Mouse (Mus musculus) forebrain, embryonic 16.5 days (tissue): ENCODE results near the gene Tmx2. TPM values are rescaled to one million over a fixed set of nuclear protein-coding genes. Genes with fewer than 3 reads are reported as not detected.
A peak's percentile ranks its signal among the peaks of the same experiment; 100 is the strongest.

Experiments used
- ATAC-seq: fragments of 200-750 bp; cut with Nextera tagmentation; 2 replicates; pipeline ENCODE4 v1.8.0; 2017; ENCODE audit warnings: mild to moderate bottlenecking, moderate library complexity
- H3K27ac ChIP-seq: fragments of 300-500 bp; sonication (generic); 2 replicates; pipeline ENCODE4 v1.5.1; 2014; ENCODE audit warnings: low read length, control low read depth
- H3K27me3 ChIP-seq: fragments of 300-500 bp; sonication (generic); replicated peaks from 2 replicates; pipeline ENCODE4 v1.6.1; 2014; ENCODE audit warnings: low read length; ENCODE audit not compliant: control insufficient read depth, insufficient read depth
- H3K36me3 ChIP-seq: fragments of 300-500 bp; sonication (generic); 2 replicates; pipeline ENCODE4 v1.6.1; 2014; ENCODE audit not compliant: control insufficient read depth, insufficient read depth
- H3K4me1 ChIP-seq: fragments of 300-500 bp; sonication (generic); replicated peaks from 2 replicates; pipeline ENCODE4 v1.6.1; 2014; ENCODE audit warnings: low read length; ENCODE audit not compliant: control insufficient read depth, insufficient read depth
- H3K4me2 ChIP-seq: fragments of 300-500 bp; sonication (generic); 2 replicates; pipeline ENCODE4 v1.6.1; 2014; ENCODE audit warnings: mild to moderate bottlenecking, low read length, control low read depth
- H3K4me3 ChIP-seq: fragments of 300-500 bp; sonication (generic); replicated peaks from 2 replicates; pipeline ENCODE4 v1.5.1; 2014; ENCODE audit warnings: mild to moderate bottlenecking, low read length, control low read depth
- H3K9ac ChIP-seq: fragments of 300-500 bp; sonication (generic); replicated peaks from 2 replicates; pipeline ENCODE4 v1.6.1; 2014; ENCODE audit warnings: low read depth, low read length, control low read depth
- H3K9me3 ChIP-seq: fragments of 300-500 bp; sonication (generic); 2 replicates; pipeline ENCODE4 v1.6.1; 2016; ENCODE audit warnings: low read length; ENCODE audit not compliant: control insufficient read depth
- WGBS: fragments of 180-500 bp; shearing (Covaris S2); extraction: QIAGEN DNeasy Blood & Tissue Kit; methylation state at CpG from one replicate; pipeline ENCODE4 v1.1.7; 2014; 5-methylcytosine and 5-hydroxymethylcytosine counted together
- polyA plus RNA-seq: library from polyadenylated mRNA; unstranded; fragments of >200 nt; fragmentation: Nextera tagmentation; extraction: Ambion mirVana; gene quantifications from 2 replicates; pipeline ENCODE4 v1.2.1, GENCODE M21; 2015

Tmx2 gene
- polyA plus RNA-seq, 1 experiment from 2014 or later = 231 TPM

DNA sequence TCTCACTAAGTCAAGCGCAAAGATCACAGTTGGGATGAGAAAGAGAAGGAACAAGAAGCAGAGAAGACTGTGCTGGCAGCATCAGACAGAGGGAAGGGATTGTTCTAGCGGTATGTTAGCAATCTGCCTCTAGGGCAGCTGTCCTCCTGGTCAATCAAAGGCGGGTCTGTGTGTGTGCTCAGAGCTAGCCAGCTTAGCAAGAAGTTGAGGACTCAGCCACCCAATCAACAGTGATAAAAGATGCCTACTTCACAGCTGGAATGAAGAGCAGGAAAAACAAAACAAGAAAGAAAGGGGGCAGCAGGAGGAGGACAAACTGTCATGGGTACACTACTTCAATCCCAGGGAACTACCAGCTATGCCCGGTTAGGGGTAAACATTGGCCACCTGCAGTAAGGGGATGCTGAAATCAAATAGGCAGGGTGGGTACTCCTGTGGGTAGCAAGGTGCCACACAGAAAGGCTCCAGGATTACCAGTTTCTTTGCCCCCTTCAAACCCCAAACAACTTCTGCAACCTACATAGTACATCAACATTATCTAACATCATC, 43.9 kb downstream of the Tmx2 start:
- Histone ChIP-seq H3K9ac (peak overlapping the region; percentile 35; the same call in 1 of the 2 replicates), H3K4me3 (no peak overlapping the region), H3K4me1 (peaks cover 43% of the 10 kb centered on the region), H3K4me2 (peak overlapping the region; percentile 11; the same call in 1 of the 2 replicates), H3K27ac (peak overlapping the region; percentile 85), H3K27me3 (no peaks in the 10 kb centered on the region), H3K36me3 (no peaks in the 10 kb centered on the region), H3K9me3 (no peaks in the 10 kb centered on the region)
- peak; percentile 25; the same call in 1 of the 2 replicates for ATAC-seq
- 15% methylated on average over 4 of the region's 4 CpGs for WGBS

DNA sequence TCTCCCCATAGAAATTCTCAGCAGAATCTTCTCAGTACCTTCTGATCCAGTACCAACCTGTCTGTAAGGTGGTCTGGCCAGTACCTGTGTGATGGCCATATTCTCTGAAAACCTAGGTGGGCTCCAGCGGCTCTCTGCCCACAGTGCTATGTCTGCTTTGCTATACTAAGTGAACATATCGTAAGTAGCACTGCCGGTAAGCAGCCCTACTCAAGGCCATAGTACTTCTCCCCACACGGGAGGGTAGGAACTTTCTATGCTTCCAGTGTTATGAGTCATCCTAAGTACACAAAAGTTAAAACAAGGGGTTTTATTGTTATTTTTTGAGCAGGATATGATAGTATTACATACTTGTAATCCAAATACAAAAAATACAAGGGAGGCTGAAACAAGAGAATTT, 44.9 kb downstream of the Tmx2 start:
- no peak for ATAC-seq
- 82% methylated on average over 4 of the region's 4 CpGs for WGBS
- no peaks in the 10 kb centered on the region for H3K27me3 ChIP-seq
- H3K27ac ChIP-seq = no peak overlapping the region
- H3K4me3 ChIP-seq = no peak overlapping the region
- H3K9ac ChIP-seq = no peak overlapping the region
- peaks cover 40% of the 10 kb centered on the region for H3K4me1 ChIP-seq
- no peaks in the 10 kb centered on the region for H3K36me3 ChIP-seq
- no peak overlapping the region for H3K4me2 ChIP-seq
- H3K9me3 ChIP-seq = no peaks in the 10 kb centered on the region

DNA sequence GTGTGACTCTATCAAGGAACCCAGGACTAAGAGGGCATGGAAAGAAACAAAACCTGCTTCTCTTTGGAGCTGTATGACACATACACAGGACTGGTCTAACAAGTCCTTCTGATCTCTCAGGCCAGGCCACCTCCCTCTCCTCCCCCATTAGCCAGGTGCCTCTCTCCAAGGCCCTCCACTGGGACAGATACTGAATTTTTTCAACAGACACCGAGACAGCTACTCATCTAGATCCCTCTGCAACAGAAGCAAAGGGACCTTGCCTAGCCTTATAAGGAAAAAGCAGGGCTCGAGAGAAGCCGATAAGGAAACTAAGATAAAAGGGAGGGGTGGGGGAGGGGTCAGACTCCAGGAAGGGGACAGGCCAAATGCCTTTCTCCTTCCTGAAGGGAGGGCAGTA, 45.9 kb downstream of the Tmx2 start:
- Histone ChIP-seq H3K4me3 (no peak overlapping the region), H3K9me3 (no peaks in the 10 kb centered on the region), H3K4me2 (no peak overlapping the region), H3K27ac (no peak overlapping the region), H3K27me3 (no peaks in the 10 kb centered on the region), H3K9ac (no peak overlapping the region), H3K36me3 (no peaks in the 10 kb centered on the region), H3K4me1 (peaks cover 37% of the 10 kb centered on the region)
- WGBS = 13% methylated on average over 3 of the region's 3 CpGs
- ATAC-seq = no peak

GRCm38 (mm10) chr2:84632001-84632400, 46.9 kb downstream of the Tmx2 start:
- Histone ChIP-seq H3K4me3 (no peak overlapping the region), H3K4me2 (no peak overlapping the region), H3K9ac (no peak overlapping the region), H3K36me3 (no peaks in the 10 kb centered on the region), H3K27ac (no peak overlapping the region), H3K27me3 (no peaks in the 10 kb centered on the region), H3K9me3 (no peaks in the 10 kb centered on the region), H3K4me1 (peaks cover 27% of the 10 kb centered on the region)
- WGBS = 93% methylated on average over 1 of the region's 1 CpGs
- ATAC-seq = no peak

DNA sequence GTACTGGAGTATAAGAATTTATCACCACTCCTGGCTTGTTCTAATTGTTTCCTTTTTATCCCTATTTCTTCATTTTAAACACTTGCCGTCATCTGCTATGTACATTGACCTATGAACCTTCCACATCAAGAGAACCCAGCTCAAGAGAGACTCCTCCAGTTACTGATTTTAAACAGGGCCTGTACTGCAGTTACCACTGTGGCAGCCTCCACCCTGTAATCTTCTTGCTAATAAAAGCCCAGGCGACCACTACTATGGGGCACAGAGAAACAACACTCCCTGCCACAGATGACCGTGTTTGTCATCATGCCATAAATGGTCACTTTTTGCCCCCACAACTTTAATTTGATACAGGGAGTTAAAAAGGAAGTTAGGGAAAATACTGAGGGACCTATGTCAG, 51.9 kb downstream of the Tmx2 start:
- Histone ChIP-seq H3K36me3 (no peaks in the 10 kb centered on the region; the same call in 1 of the 2 replicates), H3K27me3 (no peaks in the 10 kb centered on the region), H3K27ac (no peak overlapping the region), H3K4me3 (no peak overlapping the region), H3K4me2 (no peak overlapping the region), H3K4me1 (no peaks in the 10 kb centered on the region), H3K9ac (no peak overlapping the region), H3K9me3 (no peaks in the 10 kb centered on the region)
- WGBS = 72% methylated on average over 3 of the region's 3 CpGs
- no peak for ATAC-seq

GRCm38 (mm10) chr2:84626366-84626975, 52.5 kb downstream of the Tmx2 start:
- no peak overlapping the region for H3K9ac ChIP-seq
- no peak for ATAC-seq
- no peak overlapping the region for H3K27ac ChIP-seq
- H3K36me3 ChIP-seq = no peaks in the 10 kb centered on the region; the same call in 1 of the 2 replicates
- H3K4me2 ChIP-seq = no peak overlapping the region
- no peak overlapping the region for H3K4me3 ChIP-seq
- no peaks in the 10 kb centered on the region for H3K4me1 ChIP-seq
- WGBS = 76% methylated on average over 7 of the region's 7 CpGs
- H3K9me3 ChIP-seq = no peaks in the 10 kb centered on the region
- H3K27me3 ChIP-seq = no peaks in the 10 kb centered on the region

DNA sequence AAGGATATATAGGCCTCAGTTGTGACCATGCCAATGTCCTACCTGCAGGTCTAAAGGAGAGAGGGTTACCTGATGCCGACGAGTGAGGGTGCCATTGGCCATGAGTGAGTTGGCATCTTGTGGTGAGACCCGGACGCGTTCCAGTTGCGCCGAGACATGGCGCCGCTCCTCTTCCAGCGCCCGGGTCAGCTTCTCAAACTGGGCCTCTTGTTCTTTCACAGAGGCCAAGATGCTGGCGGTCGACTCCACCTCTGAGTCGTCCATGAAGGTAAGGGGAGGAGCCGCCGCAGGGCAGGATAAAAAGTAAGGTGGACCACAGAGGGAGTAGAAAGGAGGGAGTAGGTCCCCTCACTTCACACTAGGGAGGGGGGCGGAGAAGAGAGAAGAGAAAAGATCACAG, 54.7 kb downstream of the Tmx2 start:
- Histone ChIP-seq H3K27ac (no peak overlapping the region), H3K4me1 (no peaks in the 10 kb centered on the region), H3K4me2 (no peak overlapping the region), H3K4me3 (no peak overlapping the region), H3K36me3 (peaks cover 8% of the 10 kb centered on the region), H3K9me3 (no peaks in the 10 kb centered on the region), H3K9ac (no peak overlapping the region), H3K27me3 (no peaks in the 10 kb centered on the region)
- 96% methylated on average over 17 of the region's 17 CpGs for WGBS
- ATAC-seq = no peak

GRCm38 (mm10) chr2:84623428-84624119, 55.4 kb downstream of the Tmx2 start:
- H3K9ac ChIP-seq = no peak overlapping the region
- H3K36me3 ChIP-seq = peaks cover 8% of the 10 kb centered on the region
- no peak for ATAC-seq
- H3K9me3 ChIP-seq = no peaks in the 10 kb centered on the region
- no peak overlapping the region for H3K4me2 ChIP-seq
- H3K4me1 ChIP-seq = no peaks in the 10 kb centered on the region
- H3K4me3 ChIP-seq = no peak overlapping the region
- H3K27ac ChIP-seq = no peak overlapping the region
- 97% methylated on average over 3 of the region's 3 CpGs for WGBS
- no peaks in the 10 kb centered on the region for H3K27me3 ChIP-seq

GRCm38 (mm10) chr2:84622668-84623067, 56.3 kb downstream of the Tmx2 start:
- Histone ChIP-seq H3K9ac (no peak overlapping the region), H3K27ac (no peak overlapping the region), H3K36me3 (peaks cover 8% of the 10 kb centered on the region), H3K4me1 (no peaks in the 10 kb centered on the region), H3K4me3 (no peak overlapping the region), H3K4me2 (no peak overlapping the region), H3K27me3 (no peaks in the 10 kb centered on the region), H3K9me3 (no peaks in the 10 kb centered on the region)
- 86% methylated on average over 2 of the region's 2 CpGs for WGBS
- no peak for ATAC-seq
